Mouse (Mus musculus) embryonic fibroblast, embryonic 13.5 days (primary cell): ENCODE data around the gene Ccdc155.

Experiments
- CTCF ChIP-seq: IDR thresholded peaks from 2 replicates; pipeline ENCODE4 v1.5.1; 2011; ENCODE audit warnings: mild to moderate bottlenecking, control low read depth, low read length, moderate library complexity, borderline replicate concordance; ENCODE audit not compliant: insufficient read depth
- POLR2A ChIP-seq: IDR thresholded peaks from 2 replicates; pipeline ENCODE4 v1.6.1; 2011; ENCODE audit warnings: low read depth, mild to moderate bottlenecking, control low read depth, low read length, moderate library complexity

DNA sequence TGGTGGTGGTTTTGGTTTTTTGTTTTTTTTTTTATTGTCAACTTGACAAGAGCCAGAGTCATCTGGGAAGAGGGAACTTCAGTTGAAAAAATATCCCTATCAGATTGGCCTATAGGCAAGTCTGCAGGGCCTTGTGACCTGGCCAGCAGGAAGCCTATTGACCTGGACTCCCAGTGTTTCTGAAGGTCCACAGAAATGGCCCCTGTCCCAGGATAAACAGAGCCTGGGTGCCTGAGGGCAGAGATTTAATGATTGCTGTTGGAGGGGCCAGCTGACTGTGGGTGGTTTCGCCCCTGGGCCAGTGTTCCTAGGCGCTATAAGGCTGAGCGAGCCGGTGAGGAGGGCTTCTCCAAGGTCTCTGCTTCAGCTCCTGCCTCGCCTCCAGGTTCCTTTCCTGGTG is 9.0 kb upstream of the Ccdc155 start:
- no peak for TF ChIP-seq CTCF
- no peak for TF ChIP-seq POLR2A
